ENCODE assay signal across 27 mouse cellular contexts in genomic region chr14:50973700-50974099, GRCm38 (mm10). TPM values are rescaled to one million over a fixed set of nuclear protein-coding genes. Genes with fewer than 3 reads are reported as not detected.
DNase-seq lines count a peak whose midpoint lies in the region; ATAC-seq and TF ChIP-seq lines count a peak whose summit lies in the region.
"Had no signal": no experiment of that assay in that cellular context is flagged by ENCODE, and none has a peak within 500 bp of the region (broad histone marks: within the 10 kb centered on the region; RNA-seq: fewer than 3 reads in every experiment).

No protein-coding gene starts in this region.

- peak overlapping the region; percentile 45; the same call in 1 of the 2 replicates for H3K27ac ChIP-seq in ES-Bruce4 (ENCODE audit: insufficient read depth, low read length)
- no peak overlapping the region for H3K27ac ChIP-seq in forebrain, embryonic 11.5 days (ENCODE audit: low read depth, low read length)
- H3K27ac ChIP-seq: embryonic facial prominence, embryonic 15.5 days; forebrain, embryonic 10.5 days; forebrain, embryonic 15.5 days; heart, embryonic 13.5 days; hindbrain, embryonic 15.5 days had no signal

- no peak overlapping the region for H3K9ac ChIP-seq in ES-Bruce4 (ENCODE audit: low read depth, poor library complexity, severe bottlenecking)
- no peak overlapping the region for H3K9ac ChIP-seq in forebrain, embryonic 11.5 days (ENCODE audit: low read length)
- H3K9ac ChIP-seq: embryonic facial prominence, embryonic 15.5 days; forebrain, embryonic 15.5 days; heart, embryonic 13.5 days; hindbrain, embryonic 15.5 days had no signal

- 32% methylated on average over 4 of the region's 4 CpGs for WGBS in forebrain, embryonic 11.5 days

- TF ChIP-seq CTCF in ES-Bruce4 (IDR thresholded peaks at IDR 0.05; ENCODE audit: low read depth, low read length), result no peak

- peak; percentile 7 for DNase-seq in embryo, embryonic 10 days (ENCODE audit: low spot score)
- DNase-seq in embryo, embryonic 11 days, result no peak
- peak; percentile 25 for DNase-seq in kidney, adult 11 months
- no peak for DNase-seq in kidney, postnatal 14 days
- peak; percentile 99 for DNase-seq in R1 (ENCODE audit: low read depth, low spot score)
- DNase-seq in forebrain, embryonic 11.5 days (ENCODE audit: low spot score), result no peak
- DNase-seq in gastrocnemius, adult 18-20 months (ENCODE audit: low spot score), result no peak
- DNase-seq: adrenal gland, postnatal 14 days; B cell, adult 2 months; cerebellum, adult 11-12 months; cerebellum, adult 9-10 months; cerebellum, postnatal 25 days; gastrocnemius, postnatal 10 days; heart, postnatal 36 days had no signal

- no peaks in the 10 kb centered on the region for H3K27me3 ChIP-seq in ES-Bruce4 (ENCODE audit: control insufficient read depth, insufficient read depth, low read length, poor library complexity, severe bottlenecking)
- H3K27me3 ChIP-seq in forebrain, embryonic 11.5 days (ENCODE audit: control insufficient read depth, insufficient read depth, low read length), result no peaks in the 10 kb centered on the region
- H3K27me3 ChIP-seq: embryonic facial prominence, embryonic 15.5 days; forebrain, embryonic 15.5 days; heart, embryonic 13.5 days; hindbrain, embryonic 15.5 days had no signal

- peaks cover 12% of the 10 kb centered on the region for H3K4me1 ChIP-seq in ES-Bruce4 (ENCODE audit: control insufficient read depth, insufficient read depth, low read length)
- peaks cover 5% of the 10 kb centered on the region; the same call in 1 of the 2 replicates for H3K4me1 ChIP-seq in forebrain, embryonic 11.5 days (replicated peaks; ENCODE audit: control insufficient read depth, insufficient read depth, low read length)

- no peak overlapping the region for H3K4me3 ChIP-seq in ES-Bruce4 (ENCODE audit: low read depth, low read length)
- H3K4me3 ChIP-seq in forebrain, embryonic 11.5 days (ENCODE audit: low read depth, low read length), result no peak overlapping the region
- H3K4me3 ChIP-seq: embryonic facial prominence, embryonic 15.5 days; erythroblast, embryonic 14.5 days; forebrain, embryonic 10.5 days; forebrain, embryonic 15.5 days; heart, embryonic 13.5 days; hindbrain, embryonic 15.5 days had no signal

- no peak for TF ChIP-seq EP300 in ES-Bruce4 (IDR thresholded peaks at IDR 0.05; ENCODE audit: insufficient read depth, low read depth, low read length)

- H3K36me3 ChIP-seq in ES-Bruce4 (ENCODE audit: control insufficient read depth, insufficient read depth, low read length, poor library complexity, severe bottlenecking), result no peaks in the 10 kb centered on the region
- H3K36me3 ChIP-seq in forebrain, embryonic 11.5 days (ENCODE audit: control insufficient read depth, insufficient read depth, low read length), result no peaks in the 10 kb centered on the region
- H3K36me3 ChIP-seq: embryonic facial prominence, embryonic 15.5 days; forebrain, embryonic 10.5 days; forebrain, embryonic 15.5 days; heart, embryonic 13.5 days; hindbrain, embryonic 15.5 days had no signal

- H3K4me2 ChIP-seq in forebrain, embryonic 11.5 days (ENCODE audit: low read depth, low read length, severe bottlenecking), result no peak overlapping the region
- H3K4me2 ChIP-seq: embryonic facial prominence, embryonic 15.5 days; forebrain, embryonic 15.5 days; heart, embryonic 13.5 days; hindbrain, embryonic 15.5 days had no signal

- no peak for TF ChIP-seq POLR2A in ES-Bruce4 (IDR thresholded peaks at IDR 0.05; ENCODE audit: insufficient read depth, low read length)

- no peaks in the 10 kb centered on the region for H3K9me3 ChIP-seq in ES-Bruce4 (replicated peaks; ENCODE audit: control insufficient read depth, insufficient read depth, low read length, poor library complexity, severe bottlenecking)
- H3K9me3 ChIP-seq in forebrain, embryonic 11.5 days (ENCODE audit: control insufficient read depth, low read length), result no peaks in the 10 kb centered on the region
- H3K9me3 ChIP-seq: embryonic facial prominence, embryonic 15.5 days; forebrain, embryonic 10.5 days; forebrain, embryonic 15.5 days; heart, embryonic 13.5 days; hindbrain, embryonic 15.5 days had no signal

- no peak for ATAC-seq in forebrain, embryonic 11.5 days (replicated peaks; ENCODE audit: low FRiP score)
- ATAC-seq: activated CD4-positive, CD25-positive, alpha-beta regulatory T cell, adult 4 months; CD4-positive, CD25-positive, alpha-beta regulatory T cell, adult 4 months; forebrain, embryonic 15.5 days; intestine, embryonic 16.5 days had no signal

RNA-seq across cellular contexts. Expression of gene Pnp2, which starts 17.9 kb away (rescaled TPM):
- 6.1 and 9.4 TPM in 2 replicates for polyA plus RNA-seq in ES-Bruce4 (2011; ENCODE audit: insufficient read depth, insufficient read length, low read depth, missing spikeins)
- polyA plus RNA-seq in forebrain, embryonic 11.5 days (2014; fragmentation: Nextera tagmentation; extraction: Ambion mirVana), result 0.24 and 0.39 TPM in 2 replicates
- total RNA-seq in gastrocnemius, adult 18-20 months (2021), result under 1 TPM in 1 of 2 experiments, not detected in 1; 0.24 TPM
- polyA plus RNA-seq: erythroblast, embryonic 14.5 days; heart, embryonic 13.5 days had no signal

RNA-seq across cellular contexts. Expression of gene Gm49342, which starts 29.4 kb away (rescaled TPM):
- polyA plus RNA-seq in ES-Bruce4 (2011; ENCODE audit: insufficient read depth, insufficient read length, low read depth, missing spikeins), result 24.9 and 31.0 TPM in 2 replicates
- not detected in 2 replicates for polyA plus RNA-seq in forebrain, embryonic 11.5 days (2014; fragmentation: Nextera tagmentation; extraction: Ambion mirVana)
- total RNA-seq in gastrocnemius, adult 18-20 months (2021), result 1 to 10 TPM; 2.2 to 6.2 TPM
- polyA plus RNA-seq: embryonic facial prominence, embryonic 15.5 days; erythroblast, embryonic 14.5 days; forebrain, embryonic 10.5 days; forebrain, embryonic 15.5 days; heart, embryonic 13.5 days; heart, postnatal 0 days; hindbrain, embryonic 11.5 days; hindbrain, embryonic 15.5 days; intestine, embryonic 16.5 days had no signal

RNA-seq across cellular contexts. Expression of gene Rnase10, which starts 33.9 kb away (rescaled TPM):
- polyA plus RNA-seq in ES-Bruce4 (2011; ENCODE audit: insufficient read depth, insufficient read length, low read depth, missing spikeins), result not detected in 2 replicates
- polyA plus RNA-seq in forebrain, embryonic 11.5 days (2014; fragmentation: Nextera tagmentation; extraction: Ambion mirVana), result not detected in 2 replicates
- not detected for total RNA-seq in gastrocnemius, adult 18-20 months (2021)
- total RNA-seq: adrenal gland, adult 18-20 months had no signal
- polyA plus RNA-seq: activated CD4-positive, CD25-positive, alpha-beta regulatory T cell, adult 4 months; CD4-positive, CD25-positive, alpha-beta regulatory T cell, adult 4 months; erythroblast, embryonic 14.5 days; forebrain, embryonic 10.5 days; forebrain, embryonic 15.5 days; hindbrain, embryonic 11.5 days; hindbrain, embryonic 15.5 days had no signal

RNA-seq across cellular contexts. Expression of gene Pnp, which starts 42.8 kb away (rescaled TPM):
- polyA plus RNA-seq in ES-Bruce4 (2011; ENCODE audit: insufficient read depth, insufficient read length, low read depth, missing spikeins), result 58.9 and 64.4 TPM in 2 replicates
- 64.9 and 69.6 TPM in 2 replicates for polyA plus RNA-seq in forebrain, embryonic 11.5 days (2014; fragmentation: Nextera tagmentation; extraction: Ambion mirVana)
- total RNA-seq in gastrocnemius, adult 18-20 months (2021), result 1 to 10 TPM; 3.3 to 4.5 TPM

RNA-seq across cellular contexts. Expression of gene Pip4p1, which starts 43.0 kb away (rescaled TPM):
- polyA plus RNA-seq in ES-Bruce4 (2011; ENCODE audit: insufficient read depth, insufficient read length, low read depth, missing spikeins), result 90.3 and 95.5 TPM in 2 replicates
- 54.4 and 67.3 TPM in 2 replicates for polyA plus RNA-seq in forebrain, embryonic 11.5 days (2014; fragmentation: Nextera tagmentation; extraction: Ambion mirVana)
- total RNA-seq in gastrocnemius, adult 18-20 months (2021), result 10 to 100 TPM; 16.1 to 16.7 TPM

Comparison
In these comparisons a context has a peak if more than half of its experiments do, and no peak if none do; other contexts are left out.
1. DNase-seq: peak in embryo, embryonic 10 days (single experiment), kidney, adult 11 months (single experiment) and R1 (single experiment); none in embryo, embryonic 11 days (single experiment), kidney, postnatal 14 days (single experiment), forebrain, embryonic 11.5 days (single experiment) and gastrocnemius, adult 18-20 months (single experiment).
2. RNA of gene Gm49342, which starts 29.4 kb away (polyA plus RNA-seq): 24.9 to 31.0 TPM in ES-Bruce4; not detected in forebrain, embryonic 11.5 days; every median in the first group is over 10 times any median in the second.